Mouse (Mus musculus): ENCODE data around the gene Tmem129.

DNA sequence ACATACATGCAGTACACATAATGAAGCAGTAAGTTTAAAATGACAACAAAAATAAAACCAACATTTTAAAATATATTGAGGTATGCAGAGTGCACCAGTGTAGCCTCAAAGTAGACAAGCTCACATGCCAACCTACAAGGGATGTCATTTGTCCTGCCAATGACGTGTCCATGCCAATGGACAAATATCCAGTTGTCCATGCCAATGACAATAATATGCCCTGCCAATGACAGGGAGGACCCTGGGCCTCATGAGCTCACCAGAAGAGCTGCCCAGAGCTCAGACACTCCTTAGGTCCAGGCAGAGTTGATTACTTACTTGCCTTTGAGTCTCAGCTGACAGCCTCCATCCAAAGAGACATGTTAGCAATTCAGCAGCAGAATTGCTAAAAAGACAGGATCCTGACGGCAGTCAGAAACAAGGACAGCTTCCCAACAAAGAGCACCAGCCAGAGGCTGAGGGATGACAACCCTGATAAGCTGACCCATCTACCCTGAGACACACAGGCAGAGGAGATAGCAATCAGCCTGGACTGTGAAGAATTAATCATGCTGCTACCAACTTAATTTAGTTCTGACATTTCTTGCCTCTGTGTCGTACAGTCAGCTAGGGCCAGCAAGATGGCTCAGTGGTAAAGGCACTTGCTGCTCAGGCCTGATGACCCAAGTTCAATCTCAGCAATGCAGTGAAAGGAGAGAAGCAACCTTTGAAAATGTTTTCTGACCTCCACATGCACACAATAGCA lies 20.4 kb downstream of the Tmem129 start:
- TF ChIP-seq CTCF (IDR thresholded peaks at IDR 0.05; ENCODE audit: borderline replicate concordance, insufficient read depth, low read length), result no peak
- no peak for TF ChIP-seq POLR2A (IDR thresholded peaks at IDR 0.05; ENCODE audit: low read depth, low read length)

Data from embryonic fibroblast, embryonic 13.5 days (primary cell).